Mouse (Mus musculus): ENCODE results near the gene Rmi1.

DNA sequence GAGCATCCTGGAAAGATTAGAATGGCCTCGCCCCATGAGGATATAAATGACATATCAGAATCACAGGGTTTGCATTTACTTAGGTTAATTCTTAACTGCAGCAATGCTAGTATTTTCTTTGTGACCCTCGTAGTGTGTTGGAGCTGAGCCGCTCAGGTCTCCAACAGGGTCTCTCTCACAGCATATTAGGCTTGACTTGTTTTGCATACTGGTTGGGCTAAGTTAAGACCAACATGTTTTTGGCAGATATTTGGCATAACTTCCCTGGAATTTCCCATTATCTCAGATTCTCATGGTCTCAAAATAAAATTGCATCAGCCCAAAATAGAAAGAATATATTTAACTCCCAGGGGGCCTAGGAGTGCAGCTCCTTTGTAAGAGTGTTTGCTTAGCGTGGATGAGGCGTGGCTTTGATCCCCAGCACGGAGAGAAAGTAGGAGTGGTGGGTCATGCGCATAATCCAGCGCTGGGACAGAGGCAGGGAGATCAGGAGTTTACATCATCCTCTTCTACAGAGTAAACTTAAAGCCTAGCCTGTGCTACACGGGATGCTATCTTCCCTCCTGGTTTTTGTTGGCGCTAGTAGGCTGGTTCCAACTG lies 21.1 kb downstream of the Rmi1 start:
- TF ChIP-seq POLR2A (IDR thresholded peaks at IDR 0.05; ENCODE audit: borderline replicate concordance, extremely low read depth, insufficient read depth, insufficient read length, poor library complexity, severe bottlenecking) (no peak), CTCF (IDR thresholded peaks at IDR 0.05; ENCODE audit: borderline replicate concordance, extremely low read depth, insufficient read depth, insufficient read length) (no peak)
